Mouse (Mus musculus) midbrain, embryonic 14.5 days (tissue): Measurements from ENCODE around the gene Tbx1. TPM values are rescaled to one million over a fixed set of nuclear protein-coding genes. Genes with fewer than 3 reads are reported as not detected.

Experiments
- ATAC-seq: fragments of 200-750 bp; cut with Nextera tagmentation; 2 replicates; pipeline ENCODE4 v1.8.0; 2017; ENCODE audit warnings: moderate number of reproducible peaks, moderate library complexity; ENCODE audit not compliant: low FRiP score, low TSS enrichment
- DNase-seq: peaks from one replicate; pipeline ENCODE4 v3.0.0-alpha.2; 2015
- H3K27ac ChIP-seq: fragments of 300-500 bp; sonication (generic); replicated peaks from 2 replicates; pipeline ENCODE4 v1.5.1; 2014; ENCODE audit warnings: mild to moderate bottlenecking, low read depth, low read length, moderate library complexity
- H3K27me3 ChIP-seq: fragments of 300-500 bp; sonication (generic); 2 replicates; pipeline ENCODE4 v1.6.1; 2014; ENCODE audit warnings: low read length, control low read depth, mixed read lengths; ENCODE audit not compliant: control insufficient read depth, insufficient read depth
- H3K36me3 ChIP-seq: fragments of 300-500 bp; sonication (generic); 2 replicates; pipeline ENCODE4 v1.6.1; 2014; ENCODE audit warnings: low read length, control low read depth; ENCODE audit not compliant: control insufficient read depth, insufficient read depth
- H3K4me1 ChIP-seq: fragments of 300-500 bp; sonication (generic); 2 replicates; pipeline ENCODE4 v1.6.1; 2014; ENCODE audit warnings: mild to moderate bottlenecking, antibody characterized with exemption, low read length, control low read depth; ENCODE audit not compliant: control insufficient read depth, insufficient read depth
- H3K4me2 ChIP-seq: fragments of 300-500 bp; sonication (generic); 2 replicates; pipeline ENCODE4 v1.6.1; 2014; ENCODE audit warnings: mild to moderate bottlenecking, low read length, moderate library complexity
- H3K4me3 ChIP-seq: fragments of 300-500 bp; sonication (generic); replicated peaks from 2 replicates; pipeline ENCODE4 v1.5.1; 2014; ENCODE audit warnings: low read depth, low read length
- H3K9ac ChIP-seq: fragments of 300-500 bp; sonication (generic); replicated peaks from 2 replicates; pipeline ENCODE4 v1.6.1; 2014; ENCODE audit warnings: mild to moderate bottlenecking, low read length, moderate library complexity
- H3K9me3 ChIP-seq: fragments of 300-500 bp; sonication (generic); 2 replicates; pipeline ENCODE4 v1.6.1; 2016; ENCODE audit warnings: low read length, control low read depth, mixed read lengths; ENCODE audit not compliant: control insufficient read depth
- WGBS: fragments of 180-500 bp; shearing (Covaris S2); extraction: QIAGEN DNeasy Blood & Tissue Kit; methylation state at CpG from one replicate; pipeline ENCODE4 v1.1.7; 2014; 5-methylcytosine and 5-hydroxymethylcytosine counted together
- polyA plus RNA-seq: library from polyadenylated mRNA; unstranded; fragments of >200 nt; fragmentation: Nextera tagmentation; extraction: Ambion mirVana; gene quantifications from 2 replicates; pipeline ENCODE4 v1.2.1, GENCODE M21; 2014

The Tbx1 gene
- polyA plus RNA-seq, 1 experiment from 2014 or later = 0.34 TPM

DNA sequence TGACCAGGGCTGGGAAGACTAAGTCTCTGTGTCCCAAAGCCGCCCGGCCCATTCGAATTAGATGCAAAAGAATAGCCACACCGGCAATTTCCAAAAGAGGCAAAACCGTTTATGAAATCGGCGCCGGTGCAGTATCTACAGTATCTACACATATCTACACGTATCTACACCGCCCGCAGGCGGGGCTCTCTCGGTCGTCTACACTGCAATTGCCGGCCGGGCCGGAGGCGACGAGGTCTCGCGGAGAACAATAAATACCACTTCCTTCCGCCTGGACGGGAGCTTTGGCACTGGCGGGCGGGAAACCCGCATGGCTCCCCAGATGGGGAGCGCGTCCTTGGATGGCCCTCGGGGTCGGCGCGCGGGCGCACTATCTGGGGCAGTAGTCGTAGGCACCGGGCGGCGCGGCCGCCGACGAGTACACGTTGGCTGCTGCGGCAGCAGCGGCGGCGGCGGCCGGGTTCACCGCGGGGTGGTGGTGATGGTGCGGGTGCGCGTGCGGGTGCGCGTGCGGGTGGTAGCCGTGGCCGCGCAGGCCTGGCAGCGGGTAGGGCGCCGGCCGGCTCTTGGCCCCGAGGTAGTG lies 8.8 kb downstream of the Tbx1 start:
- under 1% methylated on average over 61 of the region's 66 CpGs for WGBS
- H3K9ac ChIP-seq = no peak overlapping the region; the same call in 1 of the 2 replicates

DNA sequence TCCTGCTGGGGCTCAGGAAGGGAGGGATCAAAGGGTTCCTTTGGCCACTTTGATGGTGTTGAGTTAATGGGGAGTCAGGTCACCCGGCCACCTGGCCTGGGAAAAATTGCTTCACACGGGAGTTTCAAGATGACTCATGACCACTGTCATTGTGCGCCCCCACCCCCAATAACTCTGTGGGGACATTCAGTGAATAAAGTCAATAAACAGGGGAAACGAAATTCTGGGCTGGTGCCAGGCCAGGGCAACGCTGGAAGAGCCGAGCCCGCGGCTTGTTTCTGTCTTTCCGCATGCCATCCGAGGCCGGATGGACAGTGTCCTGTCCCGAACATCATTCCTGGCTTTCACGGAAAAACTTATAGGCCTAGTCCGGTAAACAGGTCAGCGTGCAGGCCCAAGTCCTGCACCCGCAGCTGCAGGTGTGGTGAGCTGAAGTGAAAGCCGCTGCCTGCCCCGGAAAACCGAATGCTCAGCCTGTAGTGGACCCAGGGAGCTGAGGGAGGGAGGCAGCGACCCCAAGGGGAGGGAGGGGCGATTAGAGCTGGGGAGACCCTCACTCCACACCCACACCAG lies 9.3 kb downstream of the Tbx1 start:
- 3% methylated on average over 21 of the region's 21 CpGs for WGBS
- Histone ChIP-seq H3K27ac (no peak overlapping the region), H3K4me1 (peaks cover 12% of the 10 kb centered on the region; the same call in 1 of the 2 replicates), H3K9ac (no peak overlapping the region), H3K4me3 (peak overlapping the region; percentile 35), H3K27me3 (peaks cover 70% of the 10 kb centered on the region), H3K36me3 (no peaks in the 10 kb centered on the region), H3K9me3 (no peaks in the 10 kb centered on the region), H3K4me2 (peak overlapping the region; percentile 54)
- no peak for DNase-seq
- ATAC-seq = no peak

More for the DNA sequence above, 8.8 kb downstream of the Tbx1 start:
- Histone ChIP-seq H3K27ac (no peak overlapping the region), H3K27me3 (peaks cover 76% of the 10 kb centered on the region), H3K4me3 (peak overlapping the region; percentile 35), H3K4me1 (peaks cover 18% of the 10 kb centered on the region; the same call in 1 of the 2 replicates), H3K36me3 (no peaks in the 10 kb centered on the region), H3K9me3 (no peaks in the 10 kb centered on the region), H3K4me2 (peak overlapping the region; percentile 54)
- ATAC-seq (peak; percentile 18; the same call in 1 of the 2 replicates), DNase-seq (peak; percentile 58)

DNA sequence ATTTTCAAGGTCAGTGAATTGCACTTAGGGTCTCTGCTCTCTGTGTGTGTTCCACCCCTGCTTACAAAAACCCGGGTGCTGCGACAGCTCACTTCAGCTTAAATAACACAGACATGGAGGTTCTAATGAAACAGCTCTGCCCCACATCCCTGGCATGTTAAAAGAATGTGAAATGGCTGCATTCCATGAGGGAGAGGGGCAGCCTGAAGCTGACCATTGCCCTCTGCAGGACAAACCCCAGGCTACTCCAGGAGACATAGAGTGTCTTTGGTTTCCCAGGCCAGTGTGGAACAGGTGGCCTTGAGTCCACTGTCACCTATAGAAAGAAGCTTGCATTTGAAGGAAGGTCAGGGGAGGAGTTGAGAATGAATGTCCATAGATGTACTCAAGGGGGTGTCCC lies 10.1 kb downstream of the Tbx1 start:
- no peaks in the 10 kb centered on the region for H3K9me3 ChIP-seq
- peaks cover 63% of the 10 kb centered on the region for H3K27me3 ChIP-seq
- ATAC-seq (no peak), DNase-seq (no peak)
- H3K27ac ChIP-seq = no peak overlapping the region
- no peak overlapping the region for H3K9ac ChIP-seq
- H3K36me3 ChIP-seq = no peaks in the 10 kb centered on the region
- peaks cover 10% of the 10 kb centered on the region; the same call in 1 of the 2 replicates for H3K4me1 ChIP-seq
- H3K4me2 ChIP-seq = no peak overlapping the region
- H3K4me3 ChIP-seq = no peak overlapping the region
- 10% methylated on average over 2 of the region's 2 CpGs for WGBS

DNA sequence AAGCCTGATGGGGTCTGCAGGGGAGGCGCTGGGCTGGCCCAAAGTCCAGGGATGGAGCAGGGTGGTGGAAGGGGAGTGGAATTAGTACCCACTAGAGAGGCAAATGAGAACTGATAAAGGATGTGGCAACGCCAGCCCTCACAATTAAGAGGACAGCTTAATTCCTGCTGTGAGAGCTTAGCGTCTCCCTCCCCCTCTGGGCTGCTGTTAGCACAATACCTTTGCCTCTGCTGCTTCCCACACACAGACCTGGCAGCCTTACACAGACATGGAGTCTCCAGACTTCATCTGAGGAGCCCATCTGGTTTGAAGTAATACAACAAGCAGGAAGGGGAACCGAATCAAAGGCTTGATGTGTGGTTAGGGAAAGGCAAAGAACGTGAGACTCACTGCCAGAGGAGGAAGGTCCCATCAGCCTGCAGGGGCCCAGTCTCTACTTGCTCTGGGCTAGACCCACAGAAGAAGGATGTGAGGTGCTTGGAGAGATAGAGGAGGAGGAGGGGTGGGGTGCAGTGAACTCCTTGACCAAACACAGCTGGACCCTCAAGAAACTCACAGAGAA lies 12.8 kb downstream of the Tbx1 start:
- ATAC-seq (no peak), DNase-seq (no peak)
- no peaks in the 10 kb centered on the region for H3K9me3 ChIP-seq
- no peak overlapping the region for H3K27ac ChIP-seq
- no peak overlapping the region for H3K4me2 ChIP-seq
- H3K4me1 ChIP-seq = peaks cover 10% of the 10 kb centered on the region; the same call in 1 of the 2 replicates
- WGBS = 8% methylated on average over 5 of the region's 5 CpGs
- no peak overlapping the region for H3K9ac ChIP-seq
- no peak overlapping the region for H3K4me3 ChIP-seq
- H3K27me3 ChIP-seq = peaks cover 36% of the 10 kb centered on the region
- H3K36me3 ChIP-seq = no peaks in the 10 kb centered on the region

DNA sequence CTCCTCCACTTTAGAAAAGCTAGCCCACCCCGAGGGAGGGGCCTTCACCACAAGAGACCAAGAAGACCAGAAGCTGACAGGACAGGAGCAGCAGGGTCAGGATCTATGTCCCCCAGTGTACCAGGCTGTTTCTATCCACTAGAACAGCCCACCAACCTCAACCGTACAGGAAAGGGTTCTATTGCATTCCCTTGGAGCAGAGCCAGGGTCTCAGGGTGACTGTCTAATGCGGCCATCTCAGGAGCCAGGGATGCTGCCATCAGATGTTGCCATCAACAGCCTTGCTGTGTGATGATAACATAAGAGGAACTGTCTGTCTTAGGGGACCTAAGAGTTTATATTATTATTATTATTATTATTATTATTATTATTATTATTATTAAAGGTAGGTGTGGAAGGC lies 13.4 kb downstream of the Tbx1 start:
- no peaks in the 10 kb centered on the region for H3K36me3 ChIP-seq
- ATAC-seq (no peak), DNase-seq (no peak)
- H3K9ac ChIP-seq = no peak overlapping the region
- H3K27me3 ChIP-seq = peaks cover 30% of the 10 kb centered on the region
- no peak overlapping the region for H3K27ac ChIP-seq
- no peaks in the 10 kb centered on the region for H3K9me3 ChIP-seq
- H3K4me2 ChIP-seq = no peak overlapping the region
- peaks cover 7% of the 10 kb centered on the region; the same call in 1 of the 2 replicates for H3K4me1 ChIP-seq
- no peak overlapping the region for H3K4me3 ChIP-seq
- WGBS = 45% methylated on average over 3 of the region's 3 CpGs

DNA sequence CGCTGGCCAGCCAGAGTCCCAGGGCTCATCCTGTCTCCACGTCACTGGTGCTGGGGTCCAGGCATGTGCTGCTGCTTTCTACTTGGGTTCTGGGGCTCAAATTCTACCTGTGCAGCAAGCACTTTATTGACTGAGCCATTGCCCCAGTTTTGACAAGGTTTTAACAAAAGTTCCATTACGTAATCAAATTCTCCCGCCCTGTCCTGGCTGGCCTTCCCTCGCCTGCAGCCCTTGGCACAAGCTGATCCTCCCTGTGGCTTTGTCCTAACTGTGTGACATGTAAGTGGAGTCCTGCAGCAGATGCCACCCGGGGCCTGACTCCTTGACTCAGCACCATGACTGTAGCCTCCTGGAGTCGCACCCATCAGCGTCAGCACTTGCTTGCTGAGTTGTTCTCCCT lies 16.3 kb downstream of the Tbx1 start:
- H3K9ac ChIP-seq = no peak overlapping the region
- no peak overlapping the region for H3K4me3 ChIP-seq
- H3K27ac ChIP-seq = no peak overlapping the region
- H3K4me2 ChIP-seq = no peak overlapping the region
- H3K9me3 ChIP-seq = no peaks in the 10 kb centered on the region
- WGBS = 74% methylated on average over 8 of the region's 8 CpGs
- no peaks in the 10 kb centered on the region for H3K36me3 ChIP-seq
- ATAC-seq (no peak), DNase-seq (no peak)
- peaks cover 1% of the 10 kb centered on the region for H3K27me3 ChIP-seq
- H3K4me1 ChIP-seq = no peaks in the 10 kb centered on the region

DNA sequence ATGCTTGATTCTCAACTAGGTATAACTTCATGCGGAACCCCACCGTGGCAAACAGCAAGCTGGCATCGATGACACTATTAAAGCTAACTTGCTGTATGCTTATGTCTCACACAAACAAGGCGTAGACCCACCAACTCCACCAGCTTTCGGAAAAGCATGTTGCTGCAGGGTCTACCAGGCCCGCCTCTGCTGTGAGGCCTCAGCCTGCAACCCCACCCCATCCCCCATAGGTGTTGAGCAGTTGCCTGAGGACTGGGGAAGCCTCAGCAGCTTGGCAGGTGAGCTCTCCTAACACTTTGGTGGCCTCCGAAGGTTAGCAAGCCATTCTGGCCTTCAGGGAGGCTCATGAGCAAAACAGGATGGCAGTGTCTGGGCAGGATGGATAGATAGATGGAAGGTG lies 21.9 kb downstream of the Tbx1 start:
- Histone ChIP-seq H3K9ac (no peak overlapping the region), H3K4me1 (no peaks in the 10 kb centered on the region), H3K27me3 (no peaks in the 10 kb centered on the region), H3K4me2 (no peak overlapping the region), H3K27ac (no peak overlapping the region), H3K9me3 (no peaks in the 10 kb centered on the region), H3K36me3 (no peaks in the 10 kb centered on the region), H3K4me3 (no peak overlapping the region)
- 73% methylated on average over 7 of the region's 7 CpGs for WGBS
- ATAC-seq (no peak), DNase-seq (no peak)

DNA sequence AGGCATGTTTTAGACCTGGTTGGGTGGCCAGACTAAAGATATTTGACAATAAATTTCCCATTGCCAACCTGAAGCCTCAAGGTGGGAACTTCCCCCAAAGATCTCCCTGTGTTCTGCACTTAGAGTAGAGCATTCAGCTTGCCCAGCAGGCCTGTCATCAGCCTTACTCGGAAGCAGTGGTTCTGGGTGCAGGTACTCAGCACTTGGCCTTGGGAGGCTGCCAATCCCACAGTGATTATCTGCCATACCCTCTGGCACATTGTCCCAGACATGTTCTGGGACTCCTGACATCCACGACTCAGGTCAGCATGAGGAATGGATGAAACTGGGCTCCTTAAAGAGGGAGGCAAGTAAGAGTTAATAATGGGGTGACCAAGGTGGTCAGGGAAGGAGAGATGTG lies 26.0 kb downstream of the Tbx1 start:
- Histone ChIP-seq H3K4me3 (no peak overlapping the region), H3K4me2 (no peak overlapping the region), H3K27ac (no peak overlapping the region), H3K36me3 (no peaks in the 10 kb centered on the region), H3K4me1 (no peaks in the 10 kb centered on the region), H3K9ac (no peak overlapping the region), H3K27me3 (no peaks in the 10 kb centered on the region), H3K9me3 (no peaks in the 10 kb centered on the region)
- WGBS = 87% methylated on average over 2 of the region's 2 CpGs
- DNase-seq = no peak
- ATAC-seq = no peak

DNA sequence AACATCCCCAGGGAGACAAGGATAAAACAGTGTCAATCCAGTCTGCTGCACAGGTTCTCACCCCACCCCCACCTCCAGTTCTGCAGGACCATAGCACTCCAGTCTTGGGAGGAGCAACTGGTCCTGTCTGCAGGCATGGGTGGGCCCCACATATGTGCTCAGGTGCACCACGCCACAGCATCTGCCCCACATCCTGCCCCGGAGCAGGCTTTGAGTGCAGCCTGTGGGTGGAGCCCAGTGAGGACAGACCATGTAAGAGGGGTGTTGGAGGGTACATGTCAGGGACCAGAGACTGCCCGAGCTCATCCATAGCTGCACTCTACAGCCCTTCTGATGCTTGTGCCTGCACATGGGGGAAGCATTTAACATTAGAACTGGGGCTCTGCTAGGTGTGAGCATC lies 34.0 kb downstream of the Tbx1 start:
- no peak overlapping the region for H3K4me2 ChIP-seq
- no peaks in the 10 kb centered on the region for H3K9me3 ChIP-seq
- DNase-seq (no peak), ATAC-seq (no peak)
- H3K27me3 ChIP-seq = no peaks in the 10 kb centered on the region
- no peaks in the 10 kb centered on the region for H3K36me3 ChIP-seq
- no peak overlapping the region for H3K9ac ChIP-seq
- no peak overlapping the region for H3K27ac ChIP-seq
- no peak overlapping the region for H3K4me3 ChIP-seq
- no peaks in the 10 kb centered on the region for H3K4me1 ChIP-seq
- WGBS = 87% methylated on average over 3 of the region's 3 CpGs
